Mouse (Mus musculus): ENCODE measurements around the gene Aqp9. TPM values are rescaled to one million over a fixed set of nuclear protein-coding genes. Genes with fewer than 3 reads are reported as not detected.
A peak's percentile ranks its signal among the peaks of the same experiment; 100 is the strongest.
"Not testable (repeated sequence)": the region's sequence is repeated elsewhere in the genome, so short reads cannot be mapped to it uniquely, and the experiment has no call there.

Aqp9 gene
- polyA plus RNA-seq, 1 experiment from 2014 or later = 0.12 TPM

DNA sequence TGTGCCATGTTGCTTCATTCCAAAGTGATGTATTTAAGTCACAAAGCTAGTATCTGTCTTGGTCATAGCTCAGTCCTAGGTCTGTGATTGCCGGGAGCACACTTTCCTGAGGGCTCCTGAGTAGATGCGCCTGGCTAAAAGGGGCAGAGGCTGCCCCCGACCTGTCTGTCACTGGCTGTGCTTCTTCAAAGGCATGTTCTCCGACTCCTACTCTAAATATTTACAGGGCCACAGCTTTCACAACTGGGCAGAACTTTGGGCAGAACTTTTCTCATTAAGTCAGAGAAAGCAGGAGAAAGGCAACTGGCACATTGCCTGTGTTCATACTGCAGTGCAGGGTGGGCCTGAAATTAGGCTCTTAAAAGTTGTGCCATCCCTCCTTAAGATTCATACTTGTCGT, 36.7 kb downstream of the Aqp9 start:
- Histone ChIP-seq H3K4me3 (ENCODE audit: low read depth, low read length) (no peak overlapping the region), H3K4me2 (no peak overlapping the region), H3K27ac (ENCODE audit: low read depth, low read length) (no peak overlapping the region), H3K9me3 (ENCODE audit: control insufficient read depth, low read length) (no peaks in the 10 kb centered on the region), H3K9ac (ENCODE audit: low read length) (no peak overlapping the region), H3K36me3 (ENCODE audit: control insufficient read depth, insufficient read depth, low read length) (no peaks in the 10 kb centered on the region), H3K4me1 (ENCODE audit: control insufficient read depth, insufficient read depth, low read length) (no peaks in the 10 kb centered on the region), H3K27me3 (ENCODE audit: control insufficient read depth, insufficient read depth, low read length) (no peaks in the 10 kb centered on the region)
- DNase-seq (ENCODE audit: low spot score, missing footprints) (no peak), ATAC-seq (ENCODE audit: low FRiP score) (no peak)
- 87% methylated on average over 5 of the region's 5 CpGs for whole genome bisulfite sequencing

DNA sequence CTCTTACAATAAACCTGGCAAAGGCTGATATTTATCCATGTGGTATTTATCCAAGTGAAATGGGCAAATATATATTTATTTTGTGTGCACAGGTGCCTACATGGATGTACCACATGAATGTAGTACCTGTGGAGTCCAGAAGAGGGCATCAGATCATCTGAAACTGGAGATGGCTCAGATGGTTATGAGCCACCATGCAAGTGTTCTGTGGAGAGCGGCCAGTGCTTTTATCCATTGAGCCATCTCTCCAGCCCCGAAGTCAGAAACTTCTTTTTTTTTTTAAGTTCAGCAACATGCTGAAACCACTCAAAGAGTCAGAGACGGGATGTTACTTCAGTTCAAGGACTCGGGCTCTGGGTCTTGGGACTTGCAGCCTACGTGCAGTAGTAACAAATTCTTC, 39.6 kb downstream of the Aqp9 start:
- no peak overlapping the region for H3K4me2 ChIP-seq
- H3K4me3 ChIP-seq (ENCODE audit: low read depth, low read length) = no peak overlapping the region
- ATAC-seq (ENCODE audit: low FRiP score) (no peak), DNase-seq (ENCODE audit: low spot score, missing footprints) (peak; percentile 90)
- 70% methylated on average over 5 of the region's 5 CpGs for WGBS
- H3K27ac ChIP-seq (ENCODE audit: low read depth, low read length) = no peak overlapping the region
- H3K27me3 ChIP-seq (ENCODE audit: control insufficient read depth, insufficient read depth, low read length) = no peaks in the 10 kb centered on the region
- no peaks in the 10 kb centered on the region for H3K9me3 ChIP-seq (ENCODE audit: control insufficient read depth, low read length)
- H3K36me3 ChIP-seq (ENCODE audit: control insufficient read depth, insufficient read depth, low read length) = no peaks in the 10 kb centered on the region
- H3K9ac ChIP-seq (ENCODE audit: low read length) = no peak overlapping the region
- H3K4me1 ChIP-seq (ENCODE audit: control insufficient read depth, insufficient read depth, low read length) = no peaks in the 10 kb centered on the region

GRCm38 (mm10) chr9:71126205-71126604, 42.3 kb downstream of the Aqp9 start:
- Histone ChIP-seq H3K4me3 (ENCODE audit: low read depth, low read length) (no peak overlapping the region), H3K9me3 (ENCODE audit: control insufficient read depth, low read length) (no peaks in the 10 kb centered on the region), H3K36me3 (ENCODE audit: control insufficient read depth, insufficient read depth, low read length) (no peaks in the 10 kb centered on the region), H3K4me1 (ENCODE audit: control insufficient read depth, insufficient read depth, low read length) (no peaks in the 10 kb centered on the region), H3K27me3 (ENCODE audit: control insufficient read depth, insufficient read depth, low read length) (no peaks in the 10 kb centered on the region), H3K9ac (ENCODE audit: low read length) (no peak overlapping the region), H3K4me2 (no peak overlapping the region), H3K27ac (ENCODE audit: low read depth, low read length) (no peak overlapping the region)
- 18% methylated on average over 2 of the region's 2 CpGs for WGBS
- DNase-seq (ENCODE audit: low spot score, missing footprints) = no peak
- ATAC-seq (ENCODE audit: low FRiP score) = no peak

- H3K4me1 ChIP-seq (ENCODE audit: control insufficient read depth, insufficient read depth, low read length); H3K9ac ChIP-seq (ENCODE audit: low read length); H3K4me2 ChIP-seq; DNase-seq (ENCODE audit: low spot score, missing footprints); H3K9me3 ChIP-seq (ENCODE audit: control insufficient read depth, low read length); H3K27ac ChIP-seq (ENCODE audit: low read depth, low read length); ATAC-seq (ENCODE audit: low FRiP score); H3K4me3 ChIP-seq (ENCODE audit: low read depth, low read length); H3K27me3 ChIP-seq (ENCODE audit: control insufficient read depth, insufficient read depth, low read length); H3K36me3 ChIP-seq (ENCODE audit: control insufficient read depth, insufficient read depth, low read length): not testable (repeated sequence)
- WGBS = 89% methylated on average over 7 of the region's 8 CpGs
Measured at GRCm38 (mm10) chr9:71123095-71123494, 45.4 kb downstream of the Aqp9 start.

DNA sequence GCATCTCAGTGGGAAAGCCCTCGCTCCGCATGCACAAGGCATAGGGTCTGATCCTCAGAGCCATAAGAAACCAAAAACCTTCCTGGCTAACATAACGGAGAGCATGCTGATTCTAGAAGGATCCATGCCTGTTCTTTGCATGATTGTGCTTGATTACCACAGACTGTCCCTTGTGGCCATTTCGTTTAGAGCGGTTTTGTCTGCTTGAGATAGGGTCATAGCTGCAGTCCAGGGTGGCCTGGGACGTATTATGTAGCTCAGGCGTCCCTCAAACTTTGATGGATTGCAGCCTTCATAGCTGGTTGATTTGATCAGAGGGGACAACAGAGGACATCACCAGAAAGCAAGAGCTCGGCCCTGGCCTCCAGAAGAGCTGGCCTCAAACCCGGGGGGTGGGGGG, 47.6 kb downstream of the Aqp9 start:
- ATAC-seq (ENCODE audit: low FRiP score) (no peak), DNase-seq (ENCODE audit: low spot score, missing footprints) (no peak)
- no peaks in the 10 kb centered on the region for H3K9me3 ChIP-seq (ENCODE audit: control insufficient read depth, low read length)
- H3K27me3 ChIP-seq (ENCODE audit: control insufficient read depth, insufficient read depth, low read length) = no peaks in the 10 kb centered on the region
- no peak overlapping the region for H3K4me2 ChIP-seq
- H3K4me1 ChIP-seq (ENCODE audit: control insufficient read depth, insufficient read depth, low read length) = no peaks in the 10 kb centered on the region
- H3K27ac ChIP-seq (ENCODE audit: low read depth, low read length) = no peak overlapping the region
- no peak overlapping the region for H3K9ac ChIP-seq (ENCODE audit: low read length)
- WGBS = 85% methylated on average over 9 of the region's 9 CpGs
- no peak overlapping the region for H3K4me3 ChIP-seq (ENCODE audit: low read depth, low read length)
- no peaks in the 10 kb centered on the region for H3K36me3 ChIP-seq (ENCODE audit: control insufficient read depth, insufficient read depth, low read length)

GRCm38 (mm10) chr9:71113166-71113565, 55.3 kb downstream of the Aqp9 start:
- no peak overlapping the region for H3K4me3 ChIP-seq (ENCODE audit: low read depth, low read length)
- 85% methylated on average over 6 of the region's 6 CpGs for WGBS
- ATAC-seq (ENCODE audit: low FRiP score) = no peak
- no peak overlapping the region for H3K27ac ChIP-seq (ENCODE audit: low read depth, low read length)
- H3K4me1 ChIP-seq (ENCODE audit: control insufficient read depth, insufficient read depth, low read length) = no peaks in the 10 kb centered on the region
- DNase-seq (ENCODE audit: low spot score, missing footprints) = no peak
- no peaks in the 10 kb centered on the region for H3K9me3 ChIP-seq (ENCODE audit: control insufficient read depth, low read length)
- H3K27me3 ChIP-seq (ENCODE audit: control insufficient read depth, insufficient read depth, low read length) = no peaks in the 10 kb centered on the region
- H3K4me2 ChIP-seq = no peak overlapping the region
- no peaks in the 10 kb centered on the region for H3K36me3 ChIP-seq (ENCODE audit: control insufficient read depth, insufficient read depth, low read length)
- no peak overlapping the region for H3K9ac ChIP-seq (ENCODE audit: low read length)

DNA sequence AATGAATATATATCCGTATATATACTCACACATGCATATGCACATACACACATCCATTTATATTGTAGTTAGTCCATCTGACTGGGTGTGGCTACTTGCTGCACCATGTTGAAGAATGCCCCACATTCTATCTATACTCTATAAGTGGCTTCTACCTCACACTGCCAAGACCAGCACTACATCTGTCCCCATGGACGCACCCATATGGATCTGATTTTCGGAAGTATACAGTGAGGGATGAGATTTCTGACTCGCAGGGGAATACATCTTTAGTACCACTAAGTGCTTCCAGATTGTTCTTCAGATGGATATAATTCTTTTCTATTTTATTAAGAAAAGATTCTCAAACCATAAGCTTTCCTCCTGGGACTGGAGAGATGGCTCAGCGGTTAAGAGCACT, 65.0 kb downstream of the Aqp9 start:
- 92% methylated on average over 5 of the region's 5 CpGs for WGBS
- Histone ChIP-seq H3K27me3 (ENCODE audit: control insufficient read depth, insufficient read depth, low read length) (no peaks in the 10 kb centered on the region), H3K4me3 (ENCODE audit: low read depth, low read length) (no peak overlapping the region), H3K4me2 (no peak overlapping the region), H3K9ac (ENCODE audit: low read length) (no peak overlapping the region), H3K36me3 (ENCODE audit: control insufficient read depth, insufficient read depth, low read length) (no peaks in the 10 kb centered on the region), H3K4me1 (ENCODE audit: control insufficient read depth, insufficient read depth, low read length) (no peaks in the 10 kb centered on the region), H3K9me3 (ENCODE audit: control insufficient read depth, low read length) (no peaks in the 10 kb centered on the region), H3K27ac (ENCODE audit: low read depth, low read length) (no peak overlapping the region)
- no peak for ATAC-seq (ENCODE audit: low FRiP score)
- DNase-seq (ENCODE audit: low spot score, missing footprints) = no peak

GRCm38 (mm10) chr9:71094066-71094465, 74.4 kb downstream of the Aqp9 start:
- H3K4me2 ChIP-seq = no peak overlapping the region
- DNase-seq (ENCODE audit: low spot score, missing footprints) (no peak), ATAC-seq (ENCODE audit: low FRiP score) (no peak)
- H3K4me1 ChIP-seq (ENCODE audit: control insufficient read depth, insufficient read depth, low read length) = no peaks in the 10 kb centered on the region
- H3K4me3 ChIP-seq (ENCODE audit: low read depth, low read length) = no peak overlapping the region
- WGBS = 90% methylated on average over 6 of the region's 6 CpGs
- H3K27me3 ChIP-seq (ENCODE audit: control insufficient read depth, insufficient read depth, low read length) = no peaks in the 10 kb centered on the region
- no peak overlapping the region for H3K27ac ChIP-seq (ENCODE audit: low read depth, low read length)
- H3K9me3 ChIP-seq (ENCODE audit: control insufficient read depth, low read length) = no peaks in the 10 kb centered on the region
- no peaks in the 10 kb centered on the region for H3K36me3 ChIP-seq (ENCODE audit: control insufficient read depth, insufficient read depth, low read length)
- no peak overlapping the region for H3K9ac ChIP-seq (ENCODE audit: low read length)

DNA sequence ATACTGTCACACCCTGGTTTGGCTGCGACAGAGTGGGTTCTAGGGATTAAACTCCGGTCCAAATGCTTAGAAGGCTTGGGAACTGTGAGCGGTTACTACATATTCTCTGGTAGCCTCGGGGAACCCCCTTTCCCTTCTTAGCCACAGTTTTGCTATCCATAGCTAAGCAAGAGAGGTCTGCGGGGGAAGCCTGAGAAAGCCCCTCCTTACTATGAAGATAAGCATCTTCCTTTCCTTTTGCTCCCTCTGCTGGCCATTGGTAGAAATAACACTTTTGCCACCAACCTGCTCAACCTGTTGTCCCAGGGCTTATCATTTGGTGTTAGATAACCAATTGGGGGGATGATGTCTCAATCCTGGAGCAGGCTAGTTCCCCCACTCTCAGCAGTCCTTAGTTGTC, 76.4 kb downstream of the Aqp9 start:
- Histone ChIP-seq H3K4me3 (ENCODE audit: low read depth, low read length) (no peak overlapping the region), H3K27me3 (ENCODE audit: control insufficient read depth, insufficient read depth, low read length) (no peaks in the 10 kb centered on the region), H3K9me3 (ENCODE audit: control insufficient read depth, low read length) (no peaks in the 10 kb centered on the region), H3K4me2 (no peak overlapping the region), H3K27ac (ENCODE audit: low read depth, low read length) (no peak overlapping the region), H3K36me3 (ENCODE audit: control insufficient read depth, insufficient read depth, low read length) (no peaks in the 10 kb centered on the region), H3K9ac (ENCODE audit: low read length) (no peak overlapping the region), H3K4me1 (ENCODE audit: control insufficient read depth, insufficient read depth, low read length) (no peaks in the 10 kb centered on the region)
- no peak for ATAC-seq (ENCODE audit: low FRiP score)
- WGBS = 73% methylated on average over 5 of the region's 5 CpGs
- peak; percentile 90 for DNase-seq (ENCODE audit: low spot score, missing footprints)

DNA sequence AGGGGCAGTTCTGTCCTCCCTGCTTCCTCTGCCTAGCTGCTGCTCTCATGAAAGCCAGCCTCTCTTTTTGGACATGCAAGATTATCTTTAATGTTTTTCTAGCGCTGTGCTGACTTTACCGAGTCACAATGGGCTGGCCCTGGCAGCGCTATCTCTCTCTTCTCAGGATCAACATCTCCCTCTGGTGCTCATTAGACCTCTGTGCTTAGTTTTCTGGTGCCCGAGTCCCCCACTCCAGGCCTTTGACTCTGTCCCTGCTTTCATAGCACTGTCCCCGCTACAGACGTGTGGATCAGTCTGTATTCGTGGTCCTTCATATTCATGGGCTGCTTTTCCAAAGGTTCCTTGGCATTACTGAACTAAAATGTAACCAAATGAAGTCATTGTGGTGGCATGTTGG, 89.3 kb downstream of the Aqp9 start:
- no peak overlapping the region for H3K4me3 ChIP-seq (ENCODE audit: low read depth, low read length)
- WGBS = 76% methylated on average over 7 of the region's 7 CpGs
- H3K27ac ChIP-seq (ENCODE audit: low read depth, low read length) = no peak overlapping the region
- no peaks in the 10 kb centered on the region for H3K36me3 ChIP-seq (ENCODE audit: control insufficient read depth, insufficient read depth, low read length)
- no peaks in the 10 kb centered on the region for H3K4me1 ChIP-seq (ENCODE audit: control insufficient read depth, insufficient read depth, low read length)
- no peaks in the 10 kb centered on the region for H3K9me3 ChIP-seq (ENCODE audit: control insufficient read depth, low read length)
- H3K9ac ChIP-seq (ENCODE audit: low read length) = no peak overlapping the region
- DNase-seq (ENCODE audit: low spot score, missing footprints) (no peak), ATAC-seq (ENCODE audit: low FRiP score) (no peak)
- no peak overlapping the region for H3K4me2 ChIP-seq
- H3K27me3 ChIP-seq (ENCODE audit: control insufficient read depth, insufficient read depth, low read length) = no peaks in the 10 kb centered on the region
